In genomic region chr19:57196616-57197015, GRCm38 (mm10) we compare ENCODE assay signal across 8 mouse cellular contexts.
DNase-seq lines count a peak whose midpoint lies in the region; ATAC-seq lines count a peak whose summit lies in the region.

No protein-coding gene starts in this region.

- H3K4me2 ChIP-seq in heart, embryonic 12.5 days: peak overlapping the region; percentile 74
- H3K4me2 ChIP-seq in embryonic facial prominence, embryonic 14.5 days (ENCODE audit: low read depth, low read length): peak overlapping the region; percentile 90
- H3K4me2 ChIP-seq in intestine, embryonic 15.5 days (replicated peaks): peak overlapping the region; percentile 90
- H3K4me2 ChIP-seq in midbrain, embryonic 12.5 days (replicated peaks): peak overlapping the region; percentile 74

- peak overlapping the region; percentile 60 for H3K4me3 ChIP-seq in heart, embryonic 12.5 days
- peak overlapping the region; percentile 43; the same call in 1 of the 2 replicates for H3K4me3 ChIP-seq in embryonic facial prominence, embryonic 14.5 days (ENCODE audit: low read depth, low read length)
- H3K4me3 ChIP-seq in intestine, embryonic 15.5 days (replicated peaks): peak overlapping the region; percentile 43
- peak overlapping the region; percentile 43 for H3K4me3 ChIP-seq in midbrain, embryonic 12.5 days

- peaks cover 75% of the 10 kb centered on the region for H3K4me1 ChIP-seq in heart, embryonic 12.5 days (replicated peaks)
- H3K4me1 ChIP-seq in embryonic facial prominence, embryonic 14.5 days (ENCODE audit: control insufficient read depth, insufficient read depth, low read length): peaks cover 26% of the 10 kb centered on the region
- peaks cover 32% of the 10 kb centered on the region for H3K4me1 ChIP-seq in intestine, embryonic 15.5 days (replicated peaks)
- peaks cover 37% of the 10 kb centered on the region for H3K4me1 ChIP-seq in midbrain, embryonic 12.5 days

- peak overlapping the region; percentile 68 for H3K9ac ChIP-seq in heart, embryonic 12.5 days
- no peak overlapping the region for H3K9ac ChIP-seq in embryonic facial prominence, embryonic 14.5 days (ENCODE audit: low read depth, low read length)
- no peak overlapping the region for H3K9ac ChIP-seq in intestine, embryonic 15.5 days
- H3K9ac ChIP-seq in midbrain, embryonic 12.5 days (replicated peaks): peak overlapping the region; percentile 45; the same call in 1 of the 2 replicates

- no peaks in the 10 kb centered on the region for H3K27me3 ChIP-seq in heart, embryonic 12.5 days (replicated peaks)
- peaks cover 32% of the 10 kb centered on the region; the same call in 1 of the 2 replicates for H3K27me3 ChIP-seq in embryonic facial prominence, embryonic 14.5 days (replicated peaks; ENCODE audit: control insufficient read depth, insufficient read depth, low read length)
- no peaks in the 10 kb centered on the region for H3K27me3 ChIP-seq in intestine, embryonic 15.5 days (replicated peaks)
- H3K27me3 ChIP-seq in midbrain, embryonic 12.5 days: peaks cover 36% of the 10 kb centered on the region

- ATAC-seq in heart, embryonic 12.5 days (ENCODE audit: insufficient number of reproducible peaks, low FRiP score): no peak
- ATAC-seq in embryonic facial prominence, embryonic 14.5 days (ENCODE audit: low read depth): peak; percentile 38; the same call in 1 of the 2 replicates
- ATAC-seq in intestine, embryonic 15.5 days: peak; percentile 17; the same call in 1 of the 2 replicates
- ATAC-seq in midbrain, embryonic 12.5 days (ENCODE audit: low FRiP score, low read depth): no peak
- no peak for ATAC-seq in inflammation-experienced regulatory T-cells, adult 6 months

- no peak for DNase-seq in heart, postnatal 4 days
- DNase-seq in embryonic facial prominence, embryonic 14.5 days (ENCODE audit: low spot score): peak; percentile 63
- no peak for DNase-seq in B cell, adult 2 months
- no peak for DNase-seq in adrenal gland, postnatal 4 days (ENCODE audit: low spot score in 2 of 2)

- WGBS in heart, embryonic 12.5 days: 29% methylated on average over 8 of the region's 8 CpGs
- WGBS in embryonic facial prominence, embryonic 14.5 days: 43% methylated on average over 8 of the region's 8 CpGs
- 32% methylated on average over 8 of the region's 8 CpGs for whole genome bisulfite sequencing in intestine, embryonic 15.5 days
- WGBS in midbrain, embryonic 12.5 days: 41% methylated on average over 8 of the region's 8 CpGs

- H3K9me3 ChIP-seq in heart, embryonic 12.5 days (replicated peaks): no peaks in the 10 kb centered on the region
- no peaks in the 10 kb centered on the region for H3K9me3 ChIP-seq in embryonic facial prominence, embryonic 14.5 days (ENCODE audit: control insufficient read depth, low read length)
- no peaks in the 10 kb centered on the region for H3K9me3 ChIP-seq in intestine, embryonic 15.5 days
- no peaks in the 10 kb centered on the region for H3K9me3 ChIP-seq in midbrain, embryonic 12.5 days

- H3K36me3 ChIP-seq in heart, embryonic 12.5 days: no peaks in the 10 kb centered on the region
- no peaks in the 10 kb centered on the region for H3K36me3 ChIP-seq in embryonic facial prominence, embryonic 14.5 days (ENCODE audit: control insufficient read depth, insufficient read depth, low read length)
- H3K36me3 ChIP-seq in intestine, embryonic 15.5 days: no peaks in the 10 kb centered on the region
- no peaks in the 10 kb centered on the region for H3K36me3 ChIP-seq in midbrain, embryonic 12.5 days

- peak overlapping the region; percentile 83 for H3K27ac ChIP-seq in heart, embryonic 12.5 days (ENCODE audit: poor library complexity, severe bottlenecking)
- H3K27ac ChIP-seq in embryonic facial prominence, embryonic 14.5 days (replicated peaks; ENCODE audit: low read depth, low read length): no peak overlapping the region
- H3K27ac ChIP-seq in intestine, embryonic 15.5 days: no peak overlapping the region
- peak overlapping the region; percentile 58 for H3K27ac ChIP-seq in midbrain, embryonic 12.5 days (replicated peaks)

Comparison
In these comparisons a context has a peak if more than half of its experiments do, and no peak if none do; other contexts are left out.
1. ATAC-seq: peak in embryonic facial prominence, embryonic 14.5 days (single experiment) and intestine, embryonic 15.5 days (single experiment); none in heart, embryonic 12.5 days (single experiment), midbrain, embryonic 12.5 days (single experiment) and inflammation-experienced regulatory T-cells, adult 6 months (single experiment).
2. H3K27ac ChIP-seq: peak in heart, embryonic 12.5 days (single experiment) and midbrain, embryonic 12.5 days (single experiment); none in embryonic facial prominence, embryonic 14.5 days (single experiment) and intestine, embryonic 15.5 days (single experiment).
3. H3K9ac ChIP-seq: peak in heart, embryonic 12.5 days (single experiment) and midbrain, embryonic 12.5 days (single experiment); none in embryonic facial prominence, embryonic 14.5 days (single experiment) and intestine, embryonic 15.5 days (single experiment).
4. Peak in every context shown above with its lines, with median percentiles within 50 percentile points of each other: H3K4me2 ChIP-seq and H3K4me3 ChIP-seq.